Mouse (Mus musculus) midbrain, embryonic 15.5 days (tissue): Measurements from ENCODE around the gene Smagp. TPM values are rescaled to one million over a fixed set of nuclear protein-coding genes. Genes with fewer than 3 reads are reported as not detected.
A peak's percentile ranks its signal among the peaks of the same experiment; 100 is the strongest.

ENCODE experiments used
- ATAC-seq: fragments of 200-750 bp; cut with Nextera tagmentation; replicated peaks from 2 replicates; pipeline ENCODE4 v1.8.0; 2017; ENCODE audit warnings: moderate TSS enrichment
- H3K27ac ChIP-seq: fragments of 300-500 bp; sonication (generic); 2 replicates; pipeline ENCODE4 v1.5.1; 2015; ENCODE audit warnings: mild to moderate bottlenecking, inconsistent platforms
- H3K27me3 ChIP-seq: fragments of 300-500 bp; sonication (generic); replicated peaks from 2 replicates; pipeline ENCODE4 v1.6.1; 2015; ENCODE audit warnings: inconsistent platforms
- H3K36me3 ChIP-seq: fragments of 300-500 bp; sonication (generic); replicated peaks from 2 replicates; pipeline ENCODE4 v1.6.1; 2015; ENCODE audit warnings: inconsistent platforms
- H3K4me1 ChIP-seq: fragments of 300-500 bp; sonication (generic); 2 replicates; pipeline ENCODE4 v1.6.1; 2015; ENCODE audit warnings: inconsistent platforms
- H3K4me2 ChIP-seq: fragments of 300-500 bp; sonication (generic); 2 replicates; pipeline ENCODE4 v1.6.1; 2015; ENCODE audit warnings: inconsistent platforms, mild to moderate bottlenecking, moderate library complexity
- H3K4me3 ChIP-seq: fragments of 300-500 bp; sonication (generic); 2 replicates; pipeline ENCODE4 v1.5.1; 2015; ENCODE audit warnings: mild to moderate bottlenecking, inconsistent platforms
- H3K9ac ChIP-seq: fragments of 300-500 bp; sonication (generic); 2 replicates; pipeline ENCODE4 v1.6.1; 2015; ENCODE audit warnings: mild to moderate bottlenecking, inconsistent platforms
- H3K9me3 ChIP-seq: fragments of 300-500 bp; sonication (generic); 2 replicates; pipeline ENCODE4 v1.6.1; 2016; ENCODE audit warnings: inconsistent platforms
- WGBS: fragments of 180-500 bp; shearing (Covaris S2); methylation state at CpG from one replicate; pipeline ENCODE4 v1.1.7; 2015; ENCODE audit warnings: mixed read lengths; 5-methylcytosine and 5-hydroxymethylcytosine counted together
- microRNA-seq: library from miRNA; unstranded; fragments of <30 nt; microRNA quantifications from one replicate; pipeline ENCODE4, GENCODE M21; 2016
- polyA plus RNA-seq: library from polyadenylated mRNA; unstranded; fragments of >200 nt; fragmentation: Nextera tagmentation; extraction: Ambion mirVana; gene quantifications from 2 replicates; pipeline ENCODE4 v1.2.1, GENCODE M21; 2015

Smagp gene
- polyA plus RNA-seq, 1 experiment from 2014 or later: 4.0 TPM

GRCm38 (mm10) chr15:100573946-100574345 lies 62.8 kb downstream of the Smagp start:
- Histone ChIP-seq H3K36me3 (peaks cover 12% of the 10 kb centered on the region), H3K27ac (peak overlapping the region; percentile 34; the same call in 1 of the 2 replicates), H3K4me1 (peaks cover 11% of the 10 kb centered on the region), H3K9me3 (no peaks in the 10 kb centered on the region), H3K9ac (no peak overlapping the region), H3K4me2 (no peak overlapping the region), H3K4me3 (no peak overlapping the region), H3K27me3 (no peaks in the 10 kb centered on the region)
- WGBS: 56% methylated on average over 6 of the region's 6 CpGs
- ATAC-seq: no peak

Small RNAs within 50 kb of the gene (microRNA-seq; reads per million reads assigned to microRNA genes)
- not detected for gene Mir6961

Other genes starting within 250 kb of the Smagp start
- gene Gm5475, start 214.8 kb downstream of the Smagp start, polyA plus RNA-seq: 0.09 TPM in 2 replicates
- 28.0 and 31.0 TPM in 2 replicates for gene Slc11a2, start 211.9 kb downstream of the Smagp start, polyA plus RNA-seq
- 57.0 and 59.5 TPM in 2 replicates for gene Letmd1, start 167.9 kb downstream of the Smagp start, polyA plus RNA-seq
- gene Csrnp2, start 141.5 kb downstream of the Smagp start, polyA plus RNA-seq: 53.5 and 55.7 TPM in 2 replicates
- 40.2 and 42.8 TPM in 2 replicates for gene Tfcp2, start 84.9 kb downstream of the Smagp start, polyA plus RNA-seq
- 43.0 and 43.4 TPM in 2 replicates for gene Pou6f1, start 37.0 kb downstream of the Smagp start, polyA plus RNA-seq
- 127 and 130 TPM in 2 replicates for gene Dazap2, start 21.6 kb downstream of the Smagp start, polyA plus RNA-seq
- 0.96 and 1.0 TPM in 2 replicates for gene Bin2, start 32.6 kb upstream of the Smagp start, polyA plus RNA-seq
- 1.0 and 1.2 TPM in 2 replicates for gene Cela1, start 51.0 kb upstream of the Smagp start, polyA plus RNA-seq
- 0.11 and 0.22 TPM in 2 replicates for gene Galnt6, start 92.4 kb upstream of the Smagp start, polyA plus RNA-seq
- gene Slc4a8, start 124.8 kb upstream of the Smagp start, polyA plus RNA-seq: 28.7 and 33.0 TPM in 2 replicates
- 20.0 and 22.7 TPM in 2 replicates for gene Scn8a, start 232.9 kb upstream of the Smagp start, polyA plus RNA-seq